Mouse (Mus musculus) C2C12 (cell line): ENCODE results near the gene Pigk.

Source experiments
- CEBPB ChIP-seq: IDR thresholded peaks from one replicate; pipeline ENCODE4 v1.6.1; 2011; ENCODE audit warnings: low read depth, mild to moderate bottlenecking, control low read depth, moderate library complexity
- CTCF ChIP-seq: IDR thresholded peaks from one replicate; pipeline ENCODE4 v1.5.1; 2011; ENCODE audit not compliant: control insufficient read depth, insufficient read depth, insufficient read length
- FOSL1 ChIP-seq: IDR thresholded peaks from one replicate; pipeline ENCODE4 v1.8.0; 2011; ENCODE audit warnings: mild to moderate bottlenecking, low read length; ENCODE audit not compliant: poor library complexity, insufficient read depth, severe bottlenecking
- MAX ChIP-seq: IDR thresholded peaks from one replicate; pipeline ENCODE4 v1.6.1; 2011; ENCODE audit warnings: mild to moderate bottlenecking, control low read depth
- MYOD1 ChIP-seq: IDR thresholded peaks from one replicate; pipeline ENCODE4 v1.6.1; 2011; ENCODE audit warnings: low read depth; ENCODE audit not compliant: control insufficient read depth, insufficient read length
- MYOG ChIP-seq: IDR thresholded peaks from one replicate; pipeline ENCODE4 v1.6.1; 2011; ENCODE audit not compliant: control insufficient read depth, insufficient read length; ENCODE audit errors: extremely low read depth
- USF1 ChIP-seq: IDR thresholded peaks from one replicate; pipeline ENCODE4 v1.6.1; 2011; ENCODE audit warnings: low read depth, mild to moderate bottlenecking, control low read depth, moderate library complexity

GRCm38 (mm10) chr3:152707321-152707823 is 6.5 kb upstream of the Pigk start:
- TF ChIP-seq CTCF (no peak), USF1 (no peak), MAX (no peak), CEBPB (no peak), MYOD1 (no peak), MYOG (no peak), FOSL1 (no peak)
